Mouse (Mus musculus) adrenal gland, postnatal 25 days (tissue): Measurements from ENCODE around the gene Fgfr2. TPM values are rescaled to one million over a fixed set of nuclear protein-coding genes. Genes with fewer than 3 reads are reported as not detected.

ENCODE experiments used
- DNase-seq: peaks from one replicate; pipeline ENCODE4 v3.0.0; 2021; ENCODE audit warnings: mixed read lengths
- total RNA-seq: library from RNA; stranded (reverse); gene quantifications from 2 replicates; pipeline ENCODE4 v1.2.3, GENCODE M21; 2021

Fgfr2 gene
- total RNA-seq, 1 experiment from 2014 or later, result 186 TPM

GRCm38 (mm10) chr7:132393014-132393406 lies 730.1 kb downstream of the Fgfr2 start:
- DNase-seq, result no peak

- no peak for DNase-seq
Measured at GRCm38 (mm10) chr7:132392233-132393013, 730.7 kb downstream of the Fgfr2 start.

- no peak for DNase-seq
Measured at GRCm38 (mm10) chr7:132389473-132389872, 733.7 kb downstream of the Fgfr2 start.

GRCm38 (mm10) chr7:132387507-132387906 lies 735.6 kb downstream of the Fgfr2 start:
- no peak for DNase-seq

GRCm38 (mm10) chr7:132386316-132386715 lies 736.8 kb downstream of the Fgfr2 start:
- no peak for DNase-seq

- no peak for DNase-seq
Measured at GRCm38 (mm10) chr7:132385456-132386130, 737.6 kb downstream of the Fgfr2 start.

- no peak for DNase-seq
Measured at GRCm38 (mm10) chr7:132384736-132385455, 738.3 kb downstream of the Fgfr2 start.

GRCm38 (mm10) chr7:132380634-132381336 lies 742.4 kb downstream of the Fgfr2 start:
- DNase-seq, result no peak

GRCm38 (mm10) chr7:132377913-132378312 lies 745.2 kb downstream of the Fgfr2 start:
- no peak for DNase-seq

GRCm38 (mm10) chr7:132373594-132374378 lies 749.4 kb downstream of the Fgfr2 start:
- DNase-seq, result no peak

GRCm38 (mm10) chr7:132372752-132373513 lies 750.2 kb downstream of the Fgfr2 start:
- no peak for DNase-seq

- DNase-seq, result no peak
Measured at GRCm38 (mm10) chr7:132371832-132372231, 751.3 kb downstream of the Fgfr2 start.

- no peak for DNase-seq
Measured at GRCm38 (mm10) chr7:132369784-132370183, 753.4 kb downstream of the Fgfr2 start.

- DNase-seq, result no peak
Measured at GRCm38 (mm10) chr7:132368859-132369258, 754.3 kb downstream of the Fgfr2 start.

- no peak for DNase-seq
Measured at GRCm38 (mm10) chr7:132367344-132367743, 755.8 kb downstream of the Fgfr2 start.

- no peak for DNase-seq
Measured at GRCm38 (mm10) chr7:132365703-132366384, 757.3 kb downstream of the Fgfr2 start.

- DNase-seq, result no peak
Measured at GRCm38 (mm10) chr7:132365111-132365510, 758.0 kb downstream of the Fgfr2 start.

GRCm38 (mm10) chr7:132364506-132364905 lies 758.6 kb downstream of the Fgfr2 start:
- DNase-seq, result no peak

GRCm38 (mm10) chr7:132360336-132360735 lies 762.8 kb downstream of the Fgfr2 start:
- no peak for DNase-seq

GRCm38 (mm10) chr7:132358709-132359108 lies 764.4 kb downstream of the Fgfr2 start:
- DNase-seq, result no peak
